Mouse (Mus musculus): ENCODE results near the gene Tnnc2.

Tnnc2 gene

GRCm38 (mm10) chr2:164733259-164733658, 46.5 kb downstream of the Tnnc2 start:
- no peak for DNase-seq

- no peak for DNase-seq
Measured at GRCm38 (mm10) chr2:164731719-164732118, 48.0 kb downstream of the Tnnc2 start.
